ENCODE assay signal across 8 mouse cellular contexts in the genomic region with DNA sequence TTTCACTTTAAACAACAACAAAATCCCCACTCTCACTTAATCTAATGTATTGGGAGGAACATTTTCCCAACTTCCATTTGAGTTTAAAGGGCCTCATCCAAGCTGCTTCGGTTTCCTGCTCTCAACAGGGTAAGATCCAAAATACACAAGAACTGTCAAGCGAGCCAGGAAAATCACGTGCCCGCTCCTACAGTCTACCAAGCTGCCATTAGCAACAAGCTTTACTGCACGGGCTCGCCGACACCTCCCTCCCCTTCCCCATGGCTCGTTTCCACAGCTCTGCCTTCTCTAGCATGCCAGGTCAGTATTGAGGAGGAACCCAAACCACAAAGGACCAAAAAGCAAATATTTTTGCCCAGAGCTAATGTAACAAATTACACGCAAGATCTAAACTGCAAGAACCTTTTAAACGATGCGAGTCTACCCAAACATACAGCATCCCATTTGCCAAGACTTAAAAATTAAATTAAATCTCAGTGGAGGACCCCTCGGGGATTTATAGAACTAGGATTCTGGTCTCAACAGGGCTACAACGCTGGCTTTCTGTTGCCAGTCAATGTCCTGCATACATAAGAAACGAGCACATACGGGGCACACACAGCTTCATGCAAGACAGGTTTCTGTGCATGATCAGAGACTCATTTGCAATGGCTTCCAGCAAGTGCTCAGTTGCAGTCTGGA.
A peak's percentile ranks its signal among the peaks of the same experiment; 100 is the strongest.
DNase-seq lines count a peak whose midpoint lies in the region; ATAC-seq and TF ChIP-seq lines count a peak whose summit lies in the region.

No protein-coding gene starts in this region.

- no peaks in the 10 kb centered on the region for H3K27me3 ChIP-seq in forebrain, embryonic 15.5 days
- H3K27me3 ChIP-seq in forebrain, embryonic 13.5 days: no peaks in the 10 kb centered on the region

- H3K4me1 ChIP-seq in forebrain, embryonic 15.5 days: peaks cover 8% of the 10 kb centered on the region; the same call in 1 of the 2 replicates
- H3K4me1 ChIP-seq in forebrain, embryonic 13.5 days: no peaks in the 10 kb centered on the region

- no peaks in the 10 kb centered on the region for H3K9me3 ChIP-seq in forebrain, embryonic 15.5 days
- H3K9me3 ChIP-seq in forebrain, embryonic 13.5 days (replicated peaks): peaks cover 11% of the 10 kb centered on the region

- no peak for ATAC-seq in forebrain, embryonic 15.5 days (replicated peaks)
- ATAC-seq in forebrain, embryonic 13.5 days: no peak

- 0 out of 2 replicates have a peak overlapping the region, but pooled peaks have one; percentile 3 for H3K27ac ChIP-seq in forebrain, embryonic 15.5 days (replicated peaks)
- no peak overlapping the region for H3K27ac ChIP-seq in forebrain, embryonic 13.5 days
- H3K27ac ChIP-seq in gastrocnemius, adult 2 months: peak overlapping the region; percentile 43; the same call in 1 of the 2 replicates

- H3K9ac ChIP-seq in forebrain, embryonic 15.5 days (replicated peaks): no peak overlapping the region
- no peak overlapping the region for H3K9ac ChIP-seq in forebrain, embryonic 13.5 days

- no peak overlapping the region for H3K4me2 ChIP-seq in forebrain, embryonic 15.5 days (replicated peaks)
- H3K4me2 ChIP-seq in forebrain, embryonic 13.5 days: no peak overlapping the region

- DNase-seq in adrenal gland, postnatal 36 days: peak; percentile 10 to 44
- peak; percentile 60 for DNase-seq in gastrocnemius, adult 2 months
- peak; percentile 74 for DNase-seq in kidney, postnatal 14 days
- DNase-seq in right cerebral cortex, postnatal 25 days: peak; percentile 20
- no peak for DNase-seq in adipocyte (ENCODE audit: low spot score)
- DNase-seq in liver: no peak

- H3K4me3 ChIP-seq in forebrain, embryonic 15.5 days: no peak overlapping the region
- no peak overlapping the region for H3K4me3 ChIP-seq in forebrain, embryonic 13.5 days
- no peak overlapping the region; the same call in 1 of the 2 replicates for H3K4me3 ChIP-seq in gastrocnemius, adult 2 months

- intact Hi-C loops in gastrocnemius, adult 2 months (cut with DNase I): no loop called here

- H3K36me3 ChIP-seq in forebrain, embryonic 15.5 days: no peaks in the 10 kb centered on the region
- no peaks in the 10 kb centered on the region for H3K36me3 ChIP-seq in forebrain, embryonic 13.5 days (ENCODE audit: poor library complexity, severe bottlenecking)

- TF ChIP-seq CTCF in gastrocnemius, adult 2 months (IDR thresholded peaks at IDR 0.05): no peak

- WGBS in forebrain, embryonic 15.5 days: 67% methylated on average over 15 of the region's 15 CpGs
- 87% methylated on average over 15 of the region's 15 CpGs for WGBS in forebrain, embryonic 13.5 days

Comparison
In these comparisons a context has a peak if more than half of its experiments do, and no peak if none do; other contexts are left out.
1. DNase-seq: peak in adrenal gland, postnatal 36 days (2 of 2), gastrocnemius, adult 2 months (single experiment), kidney, postnatal 14 days (single experiment) and right cerebral cortex, postnatal 25 days (single experiment); none in adipocyte (single experiment) and liver (single experiment).